Mouse (Mus musculus) layer of hippocampus, adult 8-10 months (tissue): ENCODE measurements around the gene Hcar1. TPM values are rescaled to one million over a fixed set of nuclear protein-coding genes. Genes with fewer than 3 reads are reported as not detected.

Source experiments
- DNase-seq, 2 experiments: peaks; one replicate each; pipeline ENCODE4 v3.0.0; 2022; ENCODE audit warnings: low spot score in 2 of 2
- total RNA-seq, 4 experiments: library from RNA; stranded (reverse); gene quantifications; 2 replicates each; pipeline ENCODE4 v1.2.4; 2022

Hcar1 gene
- 1 to 10 TPM; 1.0 to 1.6 (median 1.2) TPM for total RNA-seq

- DNase-seq, result no peak
Observed at GRCm38 (mm10) chr5:123879928-123880327, at the start of gene Hcar1. Gene Hcar1, minus strand, starts transcription at chr5:123880020.

DNA sequence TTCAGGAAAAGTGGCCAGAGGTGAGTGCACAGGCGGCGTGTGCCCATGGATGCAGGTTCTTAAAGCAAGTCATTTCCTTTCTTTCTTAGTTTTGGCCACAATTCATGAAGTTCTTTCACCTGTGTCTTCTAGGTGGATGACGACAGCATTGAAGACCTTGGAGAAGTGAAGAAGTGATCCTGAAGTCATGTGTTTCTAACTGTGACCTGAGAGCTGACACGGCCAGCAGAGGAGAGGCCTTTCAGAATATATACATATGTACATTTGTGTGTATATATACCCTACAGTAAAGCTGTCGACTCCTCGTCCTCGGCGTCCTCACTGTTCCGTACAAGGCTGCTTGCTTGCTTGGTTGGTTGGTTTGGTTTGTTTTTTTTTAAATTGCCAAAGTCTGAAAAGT, 47.3 kb upstream of the Hcar1 start, which contains the start of gene Gm43518:
Gene Gm43518, plus strand, starts transcription at position 301 of the 400 bp plus-strand sequence.
- no peak for DNase-seq

DNA sequence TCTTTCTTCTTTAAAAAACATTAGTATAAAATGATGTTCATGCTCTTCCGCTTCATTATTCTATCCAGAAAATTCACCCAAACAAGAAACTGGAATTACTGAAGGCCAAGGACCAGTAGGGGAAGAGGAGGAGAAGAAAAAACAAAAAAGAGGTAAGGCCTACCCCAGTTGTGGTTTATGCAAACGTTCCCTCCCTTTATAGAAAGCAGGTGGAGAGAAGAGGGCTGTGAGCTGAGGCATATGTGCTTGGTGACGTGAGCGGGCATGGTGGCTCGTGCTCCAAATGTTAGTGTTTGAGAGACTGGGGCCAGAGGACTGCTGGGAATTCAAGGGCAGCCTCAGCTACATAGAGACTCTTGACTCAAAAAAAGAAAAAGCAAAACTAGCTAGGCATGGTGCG, 42.3 kb upstream of the Hcar1 start:
- no peak for DNase-seq

DNA sequence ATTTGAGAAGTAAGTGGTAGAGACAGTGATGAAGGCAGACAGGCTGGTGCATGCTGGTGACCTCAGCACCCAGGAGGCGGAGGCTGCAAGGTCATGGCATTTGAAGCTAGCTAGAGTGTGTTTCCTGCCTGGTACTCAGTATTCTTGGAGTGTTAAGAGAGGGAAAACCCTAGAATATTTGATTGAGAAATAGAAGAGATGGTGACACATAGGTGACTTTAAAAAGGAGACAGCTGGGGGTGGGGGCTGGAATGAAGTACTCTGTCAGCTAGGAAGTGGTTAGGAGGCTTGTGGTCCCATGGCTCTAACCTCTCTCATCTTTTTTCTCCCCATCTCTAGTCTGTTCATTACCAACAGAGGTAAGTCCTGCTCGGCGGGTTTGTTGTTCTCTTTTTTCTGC, 35.0 kb upstream of the Hcar1 start:
- DNase-seq, result no peak

DNA sequence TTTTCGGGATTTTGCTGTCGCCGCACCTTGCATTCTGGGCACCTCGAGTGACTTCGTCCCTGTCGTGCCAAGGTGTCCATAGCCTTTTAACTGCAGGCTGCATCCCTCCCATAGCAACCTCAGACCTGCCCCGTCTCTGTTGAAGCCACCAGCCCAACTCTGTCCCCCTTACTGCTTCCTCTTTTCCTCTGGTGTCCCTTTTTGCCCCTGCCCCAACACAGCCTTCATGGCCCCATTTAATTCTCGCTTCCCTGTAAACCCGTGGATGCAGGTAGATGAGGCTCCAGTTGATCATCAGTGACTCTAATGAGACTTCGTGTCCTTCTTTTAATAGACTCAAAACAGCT, 27.8 kb upstream of the Hcar1 start:
- DNase-seq, result no peak

DNA sequence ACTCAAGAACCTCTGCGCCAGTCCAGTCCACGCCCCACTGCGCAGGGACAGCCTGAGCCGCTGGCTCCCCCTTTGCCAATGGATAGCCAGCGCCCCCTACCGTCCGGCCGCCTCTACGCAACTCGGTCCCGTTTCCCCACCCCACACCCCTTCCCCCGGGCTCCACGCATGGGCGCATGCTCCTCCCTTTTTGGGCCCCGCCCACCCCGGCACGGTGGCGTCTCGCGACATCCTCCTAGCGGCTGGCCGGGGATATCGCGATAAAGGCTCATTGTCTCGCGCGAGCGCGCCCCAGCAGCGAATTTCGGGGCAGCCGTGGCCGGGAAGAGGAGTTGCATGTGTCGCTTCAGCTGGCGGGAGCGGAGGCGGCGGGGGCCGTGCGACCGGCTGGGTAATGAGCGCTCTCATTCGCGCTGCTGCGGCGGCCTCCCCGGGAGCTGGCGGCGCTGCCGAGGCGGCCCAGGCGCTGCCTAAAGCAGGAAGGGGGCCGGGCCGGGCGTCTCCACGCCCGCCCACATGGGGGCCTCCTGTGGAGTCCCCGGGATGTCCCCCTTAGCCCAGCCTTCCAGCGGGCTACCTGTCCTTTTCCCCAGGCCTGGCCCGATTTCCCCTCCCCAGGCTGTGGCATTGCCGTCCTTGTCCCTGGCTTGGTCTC, 27.3 kb upstream of the Hcar1 start, which contains the start of gene Denr:
Gene Denr, plus strand, starts transcription at position 200 of the 655 bp plus-strand sequence.
- DNase-seq, result peak; percentile 96 to 98

- DNase-seq, result no peak
Observed at GRCm38 (mm10) chr5:123906146-123906975, 26.5 kb upstream of the Hcar1 start.

GRCm38 (mm10) chr5:123904059-123904672, 24.3 kb upstream of the Hcar1 start:
- no peak for DNase-seq

GRCm38 (mm10) chr5:123897352-123897751, 17.5 kb upstream of the Hcar1 start:
- DNase-seq, result no peak

- no peak for DNase-seq
Observed at GRCm38 (mm10) chr5:123896395-123896794, 16.6 kb upstream of the Hcar1 start.

GRCm38 (mm10) chr5:123893520-123893919, 13.7 kb upstream of the Hcar1 start:
- DNase-seq, result no peak

DNA sequence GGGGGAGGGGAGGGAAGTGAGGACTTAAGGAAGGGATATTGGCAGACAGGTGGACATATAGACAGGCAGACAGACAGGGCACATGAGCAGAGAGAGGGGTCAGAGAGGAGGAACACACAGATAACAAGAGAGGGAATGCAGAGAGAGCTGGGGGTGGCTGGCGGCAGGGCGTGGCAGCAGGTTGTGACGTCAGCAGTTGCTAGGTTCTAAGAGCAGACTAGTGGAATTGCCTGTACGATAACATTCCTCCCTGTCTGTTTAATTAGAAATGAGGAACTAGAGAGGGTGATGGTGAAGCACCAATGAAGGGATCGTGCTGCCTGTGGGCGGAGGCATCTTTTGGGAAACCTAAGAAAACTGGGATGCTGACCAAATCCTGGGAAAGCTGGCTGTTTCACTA, 11.8 kb upstream of the Hcar1 start:
- DNase-seq, result peak in 1 of 2 experiments; percentile 38

DNA sequence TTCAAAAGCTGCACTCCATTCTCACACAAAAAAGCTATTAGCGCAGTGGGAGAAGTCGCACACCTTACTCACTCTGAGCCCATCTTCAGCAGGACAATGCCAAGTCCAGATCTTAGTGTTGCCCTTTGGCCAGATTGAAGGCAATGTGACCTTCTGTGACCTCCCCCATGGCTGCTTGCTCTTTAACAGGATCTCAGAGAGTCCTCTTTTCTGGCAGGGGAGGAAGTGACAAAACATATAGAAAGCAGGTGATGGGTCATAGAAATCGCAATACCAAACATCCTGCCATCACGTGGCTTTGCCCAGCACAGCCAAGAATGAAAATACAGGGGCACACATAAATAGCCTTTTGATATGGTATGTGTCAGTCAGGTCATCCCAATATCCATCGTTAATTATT, 11.2 kb upstream of the Hcar1 start:
- no peak for DNase-seq

DNA sequence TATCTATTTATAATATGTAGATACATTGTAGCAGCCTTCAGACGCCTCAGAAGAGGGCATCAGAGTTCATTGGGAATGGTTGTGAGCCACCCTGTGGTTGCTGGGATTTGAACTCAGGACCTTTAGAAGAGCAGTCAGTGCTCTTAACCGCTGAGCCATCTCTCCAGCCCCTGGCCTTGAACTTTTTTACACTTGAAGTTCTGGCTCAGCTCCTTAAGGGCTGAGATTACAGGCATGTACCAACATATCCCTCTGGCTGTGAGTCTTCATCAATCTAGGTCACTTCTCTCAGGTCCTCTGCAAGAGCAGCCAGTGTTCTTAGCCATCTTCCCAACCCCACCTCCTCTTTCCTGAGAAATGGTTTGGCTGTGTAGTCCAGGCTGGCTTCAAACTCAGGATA, 10.5 kb upstream of the Hcar1 start:
- DNase-seq, result no peak

- DNase-seq, result no peak
Observed at GRCm38 (mm10) chr5:123886365-123886764, 6.5 kb upstream of the Hcar1 start.

- DNase-seq, result no peak
Observed at GRCm38 (mm10) chr5:123884332-123884731, 4.5 kb upstream of the Hcar1 start.

DNA sequence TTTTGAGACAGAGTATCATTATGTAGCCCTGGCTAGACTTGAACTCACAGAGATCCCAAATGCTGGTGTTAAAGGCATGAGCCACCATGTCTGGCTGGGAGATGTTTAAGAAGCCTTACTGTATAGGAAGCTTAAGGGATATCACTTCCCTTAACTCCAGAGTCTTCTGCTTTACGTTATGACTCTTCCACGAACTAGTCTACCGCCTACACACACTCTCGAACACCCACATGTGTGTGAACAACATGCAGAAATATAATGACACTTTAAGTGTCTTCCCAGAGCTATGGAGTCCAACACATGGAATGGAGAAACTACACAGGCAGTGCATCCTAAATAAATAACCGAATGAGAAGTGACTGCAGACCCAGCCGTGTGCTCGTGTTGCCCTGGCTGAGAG, 4.1 kb upstream of the Hcar1 start:
- DNase-seq, result no peak

DNA sequence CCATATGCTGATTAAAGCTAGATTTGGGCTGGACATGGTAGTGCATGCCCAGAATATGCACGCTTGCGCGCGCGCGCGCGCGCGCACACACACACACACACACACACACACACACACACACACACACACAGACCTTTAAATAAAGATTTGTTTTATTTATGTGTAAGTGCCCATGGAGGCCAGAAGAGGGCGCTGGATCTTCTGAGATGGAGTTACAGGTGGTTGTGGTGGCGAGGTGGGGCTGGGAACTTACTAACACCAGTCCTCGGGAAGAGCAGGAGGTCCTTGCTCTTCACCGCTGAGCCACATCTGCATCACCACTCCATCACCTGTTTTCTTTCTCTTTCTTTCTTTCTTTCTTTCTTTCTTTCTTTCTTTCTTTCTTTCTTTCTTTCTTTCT, 958 bp upstream of the Hcar1 start:
- no peak for DNase-seq

DNA sequence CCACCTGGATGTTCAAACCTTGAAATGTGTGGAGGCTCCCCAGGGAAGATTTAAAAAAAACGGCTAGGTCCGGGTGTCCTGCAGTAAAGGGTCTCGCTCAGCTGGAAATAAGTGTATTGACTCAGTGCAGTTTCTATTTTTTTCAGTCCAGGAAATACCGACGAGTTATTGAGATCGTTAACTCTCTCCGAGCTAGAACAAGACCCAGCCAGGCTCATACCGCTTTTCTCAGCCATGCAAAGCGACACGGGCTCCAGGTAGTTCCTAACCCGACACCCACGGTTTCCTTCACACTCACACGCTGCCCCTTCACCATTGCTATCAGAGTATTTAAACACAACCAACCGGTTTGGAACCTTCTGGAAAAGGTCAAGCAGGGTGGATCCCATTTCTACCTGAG, 1.8 kb downstream of the Hcar1 start:
- no peak for DNase-seq

- DNase-seq, result no peak
Observed at GRCm38 (mm10) chr5:123874177-123874576, 5.6 kb downstream of the Hcar1 start.

GRCm38 (mm10) chr5:123869615-123870014, 10.2 kb downstream of the Hcar1 start:
- DNase-seq, result no peak

GRCm38 (mm10) chr5:123866457-123866856, 13.4 kb downstream of the Hcar1 start:
- no peak for DNase-seq
